In the genomic region with DNA sequence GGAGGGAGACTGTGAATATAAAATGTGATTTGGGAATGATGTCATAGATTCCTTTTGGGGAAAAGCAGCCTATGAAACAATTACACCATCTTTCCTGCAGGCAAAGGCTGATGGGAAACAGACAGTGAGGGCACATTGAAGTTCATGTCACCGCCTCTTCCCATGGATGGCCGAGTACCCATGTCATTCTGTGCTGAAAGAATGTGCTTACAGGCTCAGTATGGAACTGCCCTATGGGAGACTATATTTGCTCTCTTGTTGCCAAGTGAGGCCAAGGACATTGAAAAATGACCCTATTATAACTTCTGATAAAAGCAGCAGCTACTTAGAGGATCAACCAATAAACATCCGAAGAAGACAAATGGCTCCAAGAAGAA, we compare ENCODE assay signal across 6 mouse cellular contexts.
"Had no signal": no experiment of that assay in that cellular context is flagged by ENCODE, and none has a peak within 500 bp of the region (broad histone marks: within the 10 kb centered on the region; RNA-seq: fewer than 3 reads in every experiment).

No protein-coding gene starts in this region.

- H3K9me3 ChIP-seq: midbrain, embryonic 10.5 days; midbrain, embryonic 12.5 days; neural tube, embryonic 13.5 days; neural tube, embryonic 15.5 days had no signal

- H3K4me1 ChIP-seq: midbrain, embryonic 10.5 days; midbrain, embryonic 12.5 days; neural tube, embryonic 13.5 days; neural tube, embryonic 15.5 days had no signal

- H3K36me3 ChIP-seq: midbrain, embryonic 10.5 days; midbrain, embryonic 12.5 days; neural tube, embryonic 13.5 days; neural tube, embryonic 15.5 days had no signal

- H3K27ac ChIP-seq: midbrain, embryonic 10.5 days; midbrain, embryonic 12.5 days; neural tube, embryonic 13.5 days; neural tube, embryonic 15.5 days had no signal

- H3K27me3 ChIP-seq: midbrain, embryonic 12.5 days; neural tube, embryonic 13.5 days; neural tube, embryonic 15.5 days had no signal

- H3K9ac ChIP-seq: lung, embryonic 14.5 days; midbrain, embryonic 12.5 days; neural tube, embryonic 13.5 days; neural tube, embryonic 15.5 days had no signal

- H3K4me2 ChIP-seq: lung, embryonic 14.5 days; midbrain, embryonic 12.5 days; neural tube, embryonic 13.5 days; neural tube, embryonic 15.5 days had no signal

- H3K4me3 ChIP-seq: midbrain, embryonic 10.5 days; midbrain, embryonic 12.5 days; myocyte; neural tube, embryonic 13.5 days; neural tube, embryonic 15.5 days had no signal
